Mouse (Mus musculus): Measurements from ENCODE around the gene 5730522E02Rik. TPM values are rescaled to one million over a fixed set of nuclear protein-coding genes. Genes with fewer than 3 reads are reported as not detected.
A peak's percentile ranks its signal among the peaks of the same experiment; 100 is the strongest.

Gene 5730522E02Rik
- polyA plus RNA-seq, 1 experiment: 0.29 TPM

- TF ChIP-seq POLR2A (IDR thresholded peaks at IDR 0.05; ENCODE audit: low read depth, low read length) (no peak), CTCF (IDR thresholded peaks at IDR 0.05; ENCODE audit: extremely low read depth, insufficient read depth, insufficient read length, insufficient replicate concordance) (no peak)
- Histone ChIP-seq H3K27ac (ENCODE audit: insufficient read depth, low read length) (no peak overlapping the region), H3K36me3 (ENCODE audit: control insufficient read depth, insufficient read depth, low read length) (no peaks in the 10 kb centered on the region), H3K4me1 (ENCODE audit: control insufficient read depth, insufficient read depth, insufficient read length) (no peaks in the 10 kb centered on the region), H3K4me3 (ENCODE audit: extremely low read depth, insufficient read depth, insufficient read length) (no peak overlapping the region), H3K27me3 (ENCODE audit: control insufficient read depth, insufficient read depth, low read length) (no peaks in the 10 kb centered on the region)
- DNase-seq (ENCODE audit: low read depth in 1 of 2, low spot score in 2 of 2): no peak
Observed at GRCm38 (mm10) chr11:26201778-26202097, 8.8 kb downstream of the 5730522E02Rik start.

DNA sequence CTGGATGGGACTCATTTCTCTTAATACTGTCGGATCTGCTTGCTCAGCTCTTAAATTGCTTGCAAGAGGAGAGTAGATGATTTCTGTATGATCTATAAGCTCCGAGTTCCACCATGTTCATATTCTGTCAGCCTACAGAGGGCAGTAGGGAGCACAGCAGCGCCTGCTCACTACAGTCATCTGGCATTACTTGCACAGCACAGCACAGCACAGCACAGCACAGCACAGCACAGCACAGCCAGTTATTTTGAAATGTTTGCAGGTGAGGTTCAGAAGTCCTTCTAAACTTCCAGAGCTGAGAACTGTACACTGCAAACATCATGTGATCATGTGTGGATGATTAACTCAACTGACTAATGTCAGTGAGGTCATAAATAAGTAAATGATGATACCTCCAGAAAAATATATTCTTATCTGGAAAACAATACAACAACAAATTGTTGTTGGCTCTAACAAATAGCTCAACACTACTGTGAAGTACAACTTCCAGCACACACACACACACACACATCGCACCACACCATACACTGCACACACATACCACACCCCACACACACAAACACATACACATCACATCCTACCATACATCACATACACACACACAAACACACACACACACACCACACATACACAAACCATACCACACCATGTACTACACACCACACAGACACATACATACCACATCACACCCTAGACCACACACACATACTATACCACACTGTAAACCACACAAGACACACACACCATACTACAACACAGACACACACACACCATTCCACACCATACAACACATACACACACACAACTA lies 9.4 kb downstream of the 5730522E02Rik start:
- peak; percentile 25 to 52 for DNase-seq (ENCODE audit: low read depth in 1 of 2, low spot score in 2 of 2)
- TF ChIP-seq POLR2A (IDR thresholded peaks at IDR 0.05; ENCODE audit: low read depth, low read length) (no peak), CTCF (IDR thresholded peaks at IDR 0.05; ENCODE audit: extremely low read depth, insufficient read depth, insufficient read length, insufficient replicate concordance) (peak; percentile 58; the same call in 1 of the 2 replicates)
- Histone ChIP-seq H3K27ac (ENCODE audit: insufficient read depth, low read length) (no peak overlapping the region), H3K36me3 (ENCODE audit: control insufficient read depth, insufficient read depth, low read length) (no peaks in the 10 kb centered on the region), H3K4me3 (ENCODE audit: extremely low read depth, insufficient read depth, insufficient read length) (no peak overlapping the region), H3K4me1 (ENCODE audit: control insufficient read depth, insufficient read depth, insufficient read length) (no peaks in the 10 kb centered on the region), H3K27me3 (ENCODE audit: control insufficient read depth, insufficient read depth, low read length) (no peaks in the 10 kb centered on the region)
- 44% methylated on average over 4 of the region's 4 CpGs for WGBS

DNA sequence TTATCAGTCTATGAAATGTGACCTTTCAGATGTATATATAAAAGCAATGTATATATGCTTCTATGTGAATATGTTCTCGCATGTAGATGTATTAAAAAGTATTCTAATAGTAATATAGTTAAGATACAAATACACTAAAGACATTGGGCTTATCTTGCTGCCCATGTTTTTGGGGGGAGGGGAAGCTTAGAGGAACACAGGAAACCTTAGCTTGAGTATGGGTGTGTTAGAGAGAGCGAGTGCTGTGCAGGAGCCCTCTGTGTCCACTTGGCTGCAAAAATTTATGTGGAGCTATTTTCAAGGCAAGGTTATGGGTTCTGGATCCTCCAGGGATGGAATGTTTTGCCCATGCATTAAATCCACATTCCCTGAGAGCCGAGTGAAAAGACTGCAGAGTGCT lies 15.1 kb downstream of the 5730522E02Rik start:
- H3K27me3 ChIP-seq (ENCODE audit: control insufficient read depth, insufficient read depth, low read length): no peaks in the 10 kb centered on the region
- no peak overlapping the region for H3K27ac ChIP-seq (ENCODE audit: insufficient read depth, low read length)
- WGBS: 86% methylated on average over 3 of the region's 3 CpGs
- H3K4me3 ChIP-seq (ENCODE audit: extremely low read depth, insufficient read depth, insufficient read length): no peak overlapping the region
- no peaks in the 10 kb centered on the region for H3K4me1 ChIP-seq (ENCODE audit: control insufficient read depth, insufficient read depth, insufficient read length)
- no peak for TF ChIP-seq POLR2A (IDR thresholded peaks at IDR 0.05; ENCODE audit: low read depth, low read length)
- TF ChIP-seq CTCF (IDR thresholded peaks at IDR 0.05; ENCODE audit: extremely low read depth, insufficient read depth, insufficient read length, insufficient replicate concordance): no peak
- H3K36me3 ChIP-seq (ENCODE audit: control insufficient read depth, insufficient read depth, low read length): no peaks in the 10 kb centered on the region
- DNase-seq (ENCODE audit: low read depth in 1 of 2, low spot score in 2 of 2): no peak

DNA sequence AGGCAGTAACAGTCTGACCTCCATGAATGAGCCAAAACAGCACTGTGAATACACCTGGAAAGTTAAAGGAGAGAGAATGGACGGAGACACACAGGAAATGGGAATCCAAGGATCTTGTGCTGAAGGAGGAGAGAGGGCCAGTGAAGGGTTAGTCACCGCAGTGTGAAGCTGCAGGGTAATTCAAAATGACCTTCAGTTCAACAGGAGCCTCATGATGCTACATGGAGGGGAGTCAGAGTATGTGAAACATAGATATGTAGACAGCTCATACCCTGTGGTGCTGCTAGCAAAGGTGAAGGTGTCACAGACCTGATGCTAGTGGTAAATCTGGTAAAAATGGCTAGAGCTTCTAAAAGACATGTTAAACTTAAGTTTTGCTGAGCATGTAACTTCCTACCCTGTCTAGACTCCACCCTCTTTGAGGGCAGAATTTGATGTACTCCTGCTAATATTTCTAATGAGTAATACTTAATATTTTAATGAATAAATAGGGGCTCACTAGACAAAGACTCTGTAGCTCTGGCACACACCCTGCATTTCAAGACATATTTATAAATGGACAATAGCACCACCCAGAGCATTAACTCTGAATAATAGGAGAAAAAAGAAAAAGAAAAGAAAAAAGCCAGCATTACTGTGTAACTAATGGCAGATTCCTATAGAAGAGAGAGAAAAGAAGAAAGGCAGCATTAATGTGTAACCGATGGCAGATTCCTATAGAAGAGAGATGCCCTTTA lies 23.2 kb downstream of the 5730522E02Rik start:
- H3K4me1 ChIP-seq (ENCODE audit: control insufficient read depth, insufficient read depth, insufficient read length): no peaks in the 10 kb centered on the region
- no peak for TF ChIP-seq POLR2A (IDR thresholded peaks at IDR 0.05; ENCODE audit: low read depth, low read length)
- no peak for TF ChIP-seq CTCF (IDR thresholded peaks at IDR 0.05; ENCODE audit: extremely low read depth, insufficient read depth, insufficient read length, insufficient replicate concordance)
- no peaks in the 10 kb centered on the region for H3K36me3 ChIP-seq (ENCODE audit: control insufficient read depth, insufficient read depth, low read length)
- no peak overlapping the region for H3K27ac ChIP-seq (ENCODE audit: insufficient read depth, low read length)
- 89% methylated on average over 3 of the region's 3 CpGs for WGBS
- DNase-seq (ENCODE audit: low read depth in 1 of 2, low spot score in 2 of 2): no peak
- no peaks in the 10 kb centered on the region for H3K27me3 ChIP-seq (ENCODE audit: control insufficient read depth, insufficient read depth, low read length)
- H3K4me3 ChIP-seq (ENCODE audit: extremely low read depth, insufficient read depth, insufficient read length): no peak overlapping the region

DNA sequence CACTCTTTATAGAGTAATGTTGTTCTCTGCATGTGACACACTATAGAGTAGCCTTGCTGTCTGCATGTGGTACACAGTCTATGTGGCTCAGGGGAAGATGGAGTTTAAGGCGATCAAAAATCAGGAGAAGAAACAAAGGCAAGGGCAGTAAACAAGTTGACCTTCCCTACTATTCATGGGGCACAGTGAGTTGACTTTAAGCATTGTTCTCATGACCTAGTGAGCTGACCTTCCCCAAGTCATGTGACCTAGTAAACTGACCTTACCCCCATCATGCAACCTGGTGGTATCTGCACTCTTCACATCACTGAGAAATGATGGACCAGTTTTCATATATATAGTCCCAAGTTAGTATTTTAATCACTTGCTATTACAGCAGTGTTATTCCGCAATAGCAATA lies 40.0 kb downstream of the 5730522E02Rik start:
- Histone ChIP-seq H3K36me3 (ENCODE audit: control insufficient read depth, insufficient read depth, low read length) (no peaks in the 10 kb centered on the region), H3K27me3 (ENCODE audit: control insufficient read depth, insufficient read depth, low read length) (no peaks in the 10 kb centered on the region), H3K4me3 (ENCODE audit: extremely low read depth, insufficient read depth, insufficient read length) (no peak overlapping the region), H3K27ac (ENCODE audit: insufficient read depth, low read length) (no peak overlapping the region), H3K4me1 (ENCODE audit: control insufficient read depth, insufficient read depth, insufficient read length) (no peaks in the 10 kb centered on the region)
- 97% methylated on average over 2 of the region's 2 CpGs for WGBS
- no peak for TF ChIP-seq POLR2A (IDR thresholded peaks at IDR 0.05; ENCODE audit: low read depth, low read length)
- TF ChIP-seq CTCF (IDR thresholded peaks at IDR 0.05; ENCODE audit: extremely low read depth, insufficient read depth, insufficient read length, insufficient replicate concordance): no peak
- DNase-seq (ENCODE audit: low read depth in 1 of 2, low spot score in 2 of 2): no peak

GRCm38 (mm10) chr11:26167609-26167971 lies 43.0 kb downstream of the 5730522E02Rik start:
- WGBS: 93% methylated on average over 7 of the region's 7 CpGs
- no peak overlapping the region for H3K27ac ChIP-seq (ENCODE audit: insufficient read depth, low read length)
- TF ChIP-seq CTCF (IDR thresholded peaks at IDR 0.05; ENCODE audit: extremely low read depth, insufficient read depth, insufficient read length, insufficient replicate concordance) (no peak), POLR2A (IDR thresholded peaks at IDR 0.05; ENCODE audit: low read depth, low read length) (no peak)
- no peak overlapping the region for H3K4me3 ChIP-seq (ENCODE audit: extremely low read depth, insufficient read depth, insufficient read length)
- no peaks in the 10 kb centered on the region for H3K27me3 ChIP-seq (ENCODE audit: control insufficient read depth, insufficient read depth, low read length)
- no peak for DNase-seq (ENCODE audit: low read depth in 1 of 2, low spot score in 2 of 2)
- no peaks in the 10 kb centered on the region for H3K36me3 ChIP-seq (ENCODE audit: control insufficient read depth, insufficient read depth, low read length)
- no peaks in the 10 kb centered on the region for H3K4me1 ChIP-seq (ENCODE audit: control insufficient read depth, insufficient read depth, insufficient read length)
